In the genomic region with DNA sequence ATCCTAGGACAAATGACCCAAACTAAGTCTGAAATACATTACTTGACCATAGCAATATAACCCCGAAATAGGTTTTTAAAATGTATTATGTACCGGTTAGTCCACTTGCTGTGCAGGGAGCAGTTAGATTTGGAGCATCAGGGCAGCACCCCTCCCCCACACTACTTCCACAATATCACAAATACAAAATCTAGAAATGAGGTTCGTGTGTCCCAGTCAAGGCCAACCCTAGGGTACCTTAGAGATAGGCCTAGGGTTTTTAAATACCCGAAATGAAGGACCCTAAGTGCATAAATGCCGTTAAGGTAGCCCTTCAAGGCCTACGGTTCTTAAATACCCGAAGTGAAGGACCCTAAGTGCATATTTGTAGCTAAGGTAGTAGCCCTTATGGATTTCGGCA, we compare ENCODE assay signal across 8 mouse cellular contexts. TPM values are rescaled to one million over a fixed set of nuclear protein-coding genes. Genes with fewer than 3 reads are reported as not detected.
DNase-seq lines count a peak whose midpoint lies in the region; ATAC-seq lines count a peak whose summit lies in the region.

No protein-coding gene starts in this region.

- DNase-seq in cerebellum, adult 18-20 months: peak; percentile 27 to 63
- DNase-seq in neural tube, embryonic 11.5 days (ENCODE audit: low spot score): no peak
- no peak for DNase-seq in neural tube, embryonic 10.5 days (ENCODE audit: extremely low spot score, low spot score)
- no peak for DNase-seq in forebrain, embryonic 14.5 days (ENCODE audit: low spot score)
- DNase-seq in left cerebral cortex, postnatal 4 days: peak; percentile 21
- DNase-seq in midbrain, embryonic 14.5 days: no peak
- no peak for DNase-seq in layer of hippocampus, adult 9-11 months

- intact Hi-C loops in left cerebral cortex, postnatal 4 days (cut with DNase I): loop anchor here (10.0 kb wide), 1 partner anchor 294 kb away; no protein-coding TSS in a partner anchor

- peak overlapping the region; percentile 100 for H3K27ac ChIP-seq in neural tube, embryonic 11.5 days (ENCODE audit: low read depth, low read length)
- H3K27ac ChIP-seq in forebrain, embryonic 14.5 days (ENCODE audit: low read depth, low read length): peak overlapping the region; percentile 100
- H3K27ac ChIP-seq in midbrain, embryonic 14.5 days (replicated peaks; ENCODE audit: low read depth, low read length): peak overlapping the region; percentile 100

- H3K4me2 ChIP-seq in neural tube, embryonic 11.5 days (ENCODE audit: low read depth): peak overlapping the region; percentile 51
- H3K4me2 ChIP-seq in forebrain, embryonic 14.5 days (ENCODE audit: low read length): peak overlapping the region; percentile 60
- peak overlapping the region; percentile 68 for H3K4me2 ChIP-seq in midbrain, embryonic 14.5 days (ENCODE audit: low read length)

- no peak for ATAC-seq in cerebellum, adult (ENCODE audit: insufficient number of reproducible peaks, low FRiP score, low TSS enrichment)
- no peak; the same call in 1 of the 2 replicates for ATAC-seq in neural tube, embryonic 11.5 days (ENCODE audit: insufficient read depth, low FRiP score, low TSS enrichment)
- no peak for ATAC-seq in forebrain, embryonic 14.5 days
- no peak for ATAC-seq in midbrain, embryonic 14.5 days (ENCODE audit: low FRiP score, low TSS enrichment)

- peak overlapping the region; percentile 96 for H3K4me3 ChIP-seq in neural tube, embryonic 11.5 days (ENCODE audit: low read depth, low read length)
- peak overlapping the region; percentile 97 for H3K4me3 ChIP-seq in forebrain, embryonic 14.5 days (ENCODE audit: low read depth, low read length)
- H3K4me3 ChIP-seq in midbrain, embryonic 14.5 days (replicated peaks; ENCODE audit: low read depth, low read length): peak overlapping the region; percentile 93

- H3K9ac ChIP-seq in neural tube, embryonic 11.5 days (ENCODE audit: low read length): peak overlapping the region; percentile 74
- H3K9ac ChIP-seq in forebrain, embryonic 14.5 days (ENCODE audit: low read length): peak overlapping the region; percentile 100
- peak overlapping the region; percentile 100 for H3K9ac ChIP-seq in midbrain, embryonic 14.5 days (replicated peaks; ENCODE audit: low read length)

- H3K36me3 ChIP-seq in neural tube, embryonic 11.5 days (ENCODE audit: control insufficient read depth, insufficient read depth, low read length): no peaks in the 10 kb centered on the region
- no peaks in the 10 kb centered on the region for H3K36me3 ChIP-seq in forebrain, embryonic 14.5 days (ENCODE audit: control insufficient read depth, insufficient read depth, low read length)
- no peaks in the 10 kb centered on the region for H3K36me3 ChIP-seq in midbrain, embryonic 14.5 days (ENCODE audit: control insufficient read depth, insufficient read depth, low read length)

- no peaks in the 10 kb centered on the region for H3K27me3 ChIP-seq in neural tube, embryonic 11.5 days (ENCODE audit: control insufficient read depth, insufficient read depth, low read length)
- no peaks in the 10 kb centered on the region for H3K27me3 ChIP-seq in forebrain, embryonic 14.5 days (replicated peaks; ENCODE audit: control insufficient read depth, insufficient read depth, low read length)
- no peaks in the 10 kb centered on the region for H3K27me3 ChIP-seq in midbrain, embryonic 14.5 days (ENCODE audit: control insufficient read depth, insufficient read depth, low read length)

- no peaks in the 10 kb centered on the region for H3K9me3 ChIP-seq in neural tube, embryonic 11.5 days (ENCODE audit: control insufficient read depth, low read length)
- H3K9me3 ChIP-seq in forebrain, embryonic 14.5 days (replicated peaks; ENCODE audit: control insufficient read depth, low read length): no peaks in the 10 kb centered on the region
- no peaks in the 10 kb centered on the region for H3K9me3 ChIP-seq in midbrain, embryonic 14.5 days (ENCODE audit: control insufficient read depth, low read length)

- H3K4me1 ChIP-seq in neural tube, embryonic 11.5 days (ENCODE audit: control insufficient read depth, insufficient read depth, low read length): peaks cover 5% of the 10 kb centered on the region; the same call in 1 of the 2 replicates
- H3K4me1 ChIP-seq in forebrain, embryonic 14.5 days (ENCODE audit: control insufficient read depth, insufficient read depth, low read length): peaks cover 8% of the 10 kb centered on the region; the same call in 1 of the 2 replicates
- H3K4me1 ChIP-seq in midbrain, embryonic 14.5 days (ENCODE audit: control insufficient read depth, insufficient read depth, low read length): peaks cover 10% of the 10 kb centered on the region

- WGBS in neural tube, embryonic 11.5 days: 31% methylated on average over 8 of the region's 8 CpGs
- 32% methylated on average over 8 of the region's 8 CpGs for WGBS in forebrain, embryonic 14.5 days
- WGBS in midbrain, embryonic 14.5 days: 28% methylated on average over 8 of the region's 8 CpGs

RNA-seq across cellular contexts. Expression of a gene that starts 0.9 kb away (rescaled TPM):
- polyA plus RNA-seq in neural tube, embryonic 11.5 days (2014; fragmentation: Nextera tagmentation; extraction: Ambion mirVana): 186 and 199 TPM in 2 replicates
- 161 and 176 TPM in 2 replicates for polyA plus RNA-seq in forebrain, embryonic 14.5 days (2014; fragmentation: Nextera tagmentation; extraction: Ambion mirVana)
- 100 to 1,000 TPM; 154 to 163 TPM for total RNA-seq in left cerebral cortex, postnatal 4 days (2021)
- polyA plus RNA-seq in midbrain, embryonic 14.5 days (2014; fragmentation: Nextera tagmentation; extraction: Ambion mirVana): 199 and 225 TPM in 2 replicates

Comparison
In these comparisons a context has a peak if more than half of its experiments do, and no peak if none do; other contexts are left out.
1. DNase-seq: peak in cerebellum, adult 18-20 months (2 of 2) and left cerebral cortex, postnatal 4 days (single experiment); none in neural tube, embryonic 11.5 days (single experiment), neural tube, embryonic 10.5 days (single experiment), forebrain, embryonic 14.5 days (single experiment), midbrain, embryonic 14.5 days (single experiment) and layer of hippocampus, adult 9-11 months (single experiment).
2. Peak in every context shown above with its lines, with median percentiles within 50 percentile points of each other: H3K27ac ChIP-seq, H3K4me2 ChIP-seq, H3K4me3 ChIP-seq and H3K9ac ChIP-seq.